Mouse (Mus musculus): ENCODE measurements around the gene Zbtb2.
"Not testable (repeated sequence)": the region's sequence is repeated elsewhere in the genome, so short reads cannot be mapped to it uniquely, and the experiment has no call there.

Gene Zbtb2

DNA sequence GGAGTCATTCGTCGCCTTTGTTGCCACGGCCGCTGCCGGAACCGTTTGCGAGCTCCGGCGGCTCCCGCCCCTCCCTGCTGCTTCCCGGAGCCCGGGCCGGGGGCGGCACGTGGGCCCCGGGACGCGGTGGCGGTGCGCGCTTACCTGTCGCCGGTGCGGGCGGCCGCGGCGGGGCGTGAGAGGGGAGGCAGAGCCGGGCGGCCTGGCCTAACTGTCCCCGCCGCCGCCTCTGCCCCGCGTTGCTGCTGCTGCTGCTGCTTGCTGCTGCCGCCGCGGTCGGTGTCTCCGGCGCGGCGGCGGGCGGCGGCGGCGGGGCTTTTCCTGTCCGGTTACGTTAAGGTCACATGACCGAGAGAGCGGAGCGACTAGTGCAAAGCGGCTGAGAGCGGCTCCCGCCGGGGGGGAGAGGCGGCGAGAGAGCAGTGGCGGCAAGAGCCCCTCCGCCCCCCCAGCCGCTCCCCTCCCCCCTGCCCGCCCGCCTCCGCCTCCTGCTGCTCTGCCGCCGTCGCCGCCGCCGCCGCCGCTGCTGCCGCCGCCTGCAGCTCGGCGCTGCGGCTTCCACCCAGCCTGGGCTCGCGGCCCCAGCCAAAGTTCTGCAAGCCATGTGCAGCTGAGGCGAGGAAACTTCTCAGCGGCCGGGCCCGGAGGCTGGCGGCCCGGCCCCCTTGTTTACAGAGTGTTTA lies at the start of gene Zbtb2:
Gene Zbtb2 (minus strand): TSS at position 408 of the 683 bp plus-strand sequence.
- DNase-seq (ENCODE audit: low read depth, low spot score): no peak

DNA sequence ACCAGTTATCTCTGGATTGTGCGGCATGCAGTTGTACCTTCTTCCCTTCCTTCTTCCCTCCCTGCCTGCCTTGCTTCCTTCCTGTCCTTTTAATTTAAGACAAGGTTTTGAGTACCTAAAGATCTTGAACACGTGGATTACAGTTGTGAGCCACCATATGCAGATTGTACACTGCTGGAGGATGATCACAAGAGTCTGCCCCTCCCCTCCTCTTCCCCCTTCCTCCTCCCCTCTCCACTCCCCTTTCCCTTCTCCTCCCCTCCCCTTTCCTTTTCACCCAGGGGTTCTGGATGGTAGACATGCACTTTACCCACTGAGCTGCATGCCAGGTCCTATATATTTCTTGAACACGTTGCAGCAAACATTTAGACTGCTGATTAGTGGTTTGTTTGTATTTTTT lies 47.5 kb upstream of the Zbtb2 start:
- no peak for DNase-seq (ENCODE audit: low read depth, low spot score)

DNA sequence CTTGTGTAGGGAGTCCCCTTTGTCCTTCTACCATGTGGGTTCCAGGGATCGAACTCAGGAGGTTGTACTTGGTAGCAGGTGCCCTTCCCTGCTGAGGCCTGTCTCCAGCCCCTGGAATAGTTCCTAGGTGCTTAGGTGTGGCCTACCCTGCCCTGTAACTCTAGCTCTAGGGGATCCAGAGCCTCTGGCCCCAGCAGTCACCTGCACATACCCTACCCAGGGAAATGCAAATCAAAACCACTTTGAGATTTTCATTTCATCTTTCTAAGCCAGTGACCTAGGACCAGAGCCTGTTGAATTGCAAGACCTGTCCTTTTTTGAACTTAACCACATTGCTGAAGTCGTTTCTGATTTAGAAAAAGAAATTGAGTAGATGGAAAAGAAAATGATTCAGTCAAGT lies 46.0 kb upstream of the Zbtb2 start:
- DNase-seq (ENCODE audit: low read depth, low spot score): not testable (repeated sequence)

DNA sequence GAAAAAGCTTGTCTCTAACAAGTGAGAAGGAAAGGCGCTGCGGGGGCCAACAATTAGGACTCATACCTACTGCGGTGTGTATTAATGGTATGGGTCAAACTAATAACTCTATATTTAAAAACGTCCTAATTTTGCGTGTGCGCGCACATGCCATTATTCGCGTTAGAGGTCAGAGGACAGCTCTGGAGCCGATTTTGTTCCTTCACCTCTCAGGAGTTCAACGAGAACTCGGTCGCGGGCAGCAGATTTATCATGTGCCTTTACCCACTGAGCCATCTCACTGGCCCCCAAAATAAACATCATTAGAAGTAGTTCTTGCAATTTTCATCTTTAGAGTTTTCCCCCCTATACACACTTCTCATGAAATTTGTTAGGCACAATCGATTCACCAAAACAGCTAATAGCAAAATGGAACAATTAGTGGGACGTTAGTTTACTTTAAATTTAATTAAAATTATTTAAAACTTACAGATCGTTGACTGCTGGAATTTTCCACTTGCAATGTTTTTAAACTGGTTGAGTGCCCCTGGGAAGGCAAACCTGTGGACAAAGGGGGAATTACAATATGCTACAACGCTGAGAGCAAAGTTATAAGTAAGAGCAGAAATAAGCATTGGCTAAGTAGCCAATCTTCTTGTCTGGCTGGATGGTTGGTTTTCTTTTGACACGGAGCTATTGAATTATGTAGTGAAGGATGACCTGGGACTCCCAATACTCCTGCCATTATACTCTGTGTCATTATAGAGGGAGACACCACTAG lies 45.3 kb upstream of the Zbtb2 start:
- no peak for DNase-seq (ENCODE audit: low read depth, low spot score)

DNA sequence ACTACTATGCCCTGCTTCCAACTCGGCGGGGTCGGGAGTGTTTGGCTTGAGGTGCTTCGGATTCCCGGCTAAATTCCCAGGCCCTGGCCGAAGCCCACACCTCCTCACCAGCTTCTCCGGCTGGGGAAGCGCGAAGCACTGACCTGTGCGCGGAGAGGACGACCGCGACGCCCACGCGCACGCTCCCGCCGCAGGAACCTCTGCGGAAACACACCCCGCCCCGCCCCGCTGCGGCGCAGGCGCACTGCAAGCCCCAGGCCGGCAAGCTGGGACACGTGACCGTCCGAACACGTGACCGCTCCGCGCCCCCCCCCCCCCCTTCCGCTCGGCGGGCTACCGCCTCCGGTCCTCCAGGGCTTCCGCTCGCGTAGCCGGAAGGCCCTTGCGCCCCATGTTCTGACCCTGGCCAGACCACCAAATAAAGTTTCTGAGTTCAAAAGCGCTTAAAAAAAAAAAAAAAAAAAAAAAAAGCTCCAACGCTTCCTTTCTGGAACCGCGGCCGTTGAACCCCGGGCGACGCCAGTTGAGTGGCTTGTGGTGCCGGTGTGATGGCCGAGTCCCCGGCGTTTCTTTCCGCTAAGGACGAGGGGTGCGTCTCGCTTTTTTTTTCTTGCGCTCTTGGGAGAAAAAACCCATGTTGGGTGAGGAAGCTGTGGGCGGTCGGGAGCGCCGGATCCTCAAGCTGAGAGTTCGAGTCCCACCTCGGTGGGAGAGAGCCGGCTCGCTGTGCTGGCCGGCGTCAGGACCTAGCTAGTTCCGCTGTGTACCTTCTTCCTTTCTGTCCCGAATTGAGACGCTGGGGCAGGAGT lies 44.4 kb upstream of the Zbtb2 start, which contains the start of the genes Rmnd1 and Armt1:
Gene Rmnd1 (minus strand): TSS at position 266 of the 809 bp plus-strand sequence.
Gene Armt1 (plus strand): TSS at position 345 of the 809 bp plus-strand sequence.
- DNase-seq (ENCODE audit: low read depth, low spot score): peak; percentile 80

DNA sequence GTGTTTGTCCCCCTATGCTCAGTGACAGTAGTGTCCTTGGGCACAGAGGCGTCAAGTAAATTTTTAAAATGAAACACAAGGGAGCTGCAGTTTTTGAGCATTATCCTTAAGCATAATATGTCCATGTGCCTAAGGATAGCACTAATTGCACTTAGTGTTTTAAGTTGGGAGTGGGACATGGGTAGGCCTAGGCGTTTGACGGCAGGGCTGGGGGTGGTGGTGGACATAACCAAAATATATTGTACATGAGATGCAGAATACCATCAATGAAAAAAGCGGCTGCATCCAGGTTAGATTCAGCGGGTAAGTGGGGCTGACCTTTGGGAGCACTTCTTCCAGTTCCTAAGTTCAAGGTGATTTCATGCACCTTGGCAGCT lies 43.8 kb upstream of the Zbtb2 start:
- DNase-seq (ENCODE audit: low read depth, low spot score): no peak

DNA sequence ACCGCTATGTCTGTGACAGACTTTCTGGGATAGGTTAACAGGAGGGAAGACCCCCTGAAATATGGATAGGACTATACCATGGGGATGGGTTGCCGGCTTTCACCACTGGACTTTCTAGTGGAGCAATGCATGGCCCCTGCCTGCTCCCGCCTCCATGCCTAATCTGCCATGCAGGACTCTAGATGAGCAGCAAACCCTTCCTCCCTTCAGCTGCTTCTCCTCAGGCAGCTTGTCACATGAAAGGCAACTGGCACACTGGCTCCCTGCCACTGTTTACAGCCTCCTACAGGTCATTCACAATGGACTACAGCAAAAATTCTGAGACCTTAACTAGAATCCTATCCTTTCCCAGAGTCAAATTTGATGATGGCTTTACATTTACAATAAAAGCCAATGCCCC lies 42.9 kb upstream of the Zbtb2 start:
- no peak for DNase-seq (ENCODE audit: low read depth, low spot score)

DNA sequence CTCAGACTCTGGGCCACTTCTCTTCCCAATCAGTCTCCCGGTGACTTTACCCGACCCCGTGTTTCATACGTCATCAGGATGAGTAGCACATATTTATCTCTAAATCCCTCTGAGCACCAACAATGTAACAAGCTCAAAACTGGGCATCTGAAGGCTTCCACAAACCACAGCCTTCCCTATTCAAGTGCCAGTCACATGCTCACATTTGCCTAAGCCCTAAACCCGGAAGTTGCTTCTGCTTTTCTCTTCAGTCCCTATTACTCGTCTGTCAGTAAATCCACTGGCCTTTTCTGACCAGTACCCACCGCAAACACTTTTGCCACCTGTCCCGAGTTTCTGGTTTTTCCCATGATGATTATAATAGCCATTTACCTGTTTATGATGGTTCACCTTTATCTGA lies 42.5 kb upstream of the Zbtb2 start:
- DNase-seq (ENCODE audit: low read depth, low spot score): no peak

DNA sequence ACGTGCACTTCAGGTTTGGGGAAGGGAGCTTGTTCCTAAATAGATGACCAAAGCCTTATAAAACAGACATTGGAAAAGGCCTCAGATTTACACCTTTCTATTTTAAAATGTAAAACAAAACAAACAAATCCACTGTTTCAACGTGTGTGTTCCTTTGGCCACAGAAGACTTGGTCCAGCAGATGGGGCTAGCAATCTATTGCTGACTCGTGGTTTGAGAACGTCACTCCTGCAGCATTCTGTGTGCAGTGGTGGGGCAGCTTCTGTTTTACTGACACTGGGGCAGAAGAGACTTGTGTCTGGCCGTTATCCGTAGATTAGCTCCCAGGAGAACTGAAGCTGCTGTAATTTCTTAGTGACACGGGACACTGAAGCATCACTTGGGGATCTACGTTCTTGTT lies 37.3 kb upstream of the Zbtb2 start:
- DNase-seq (ENCODE audit: low read depth, low spot score): no peak

DNA sequence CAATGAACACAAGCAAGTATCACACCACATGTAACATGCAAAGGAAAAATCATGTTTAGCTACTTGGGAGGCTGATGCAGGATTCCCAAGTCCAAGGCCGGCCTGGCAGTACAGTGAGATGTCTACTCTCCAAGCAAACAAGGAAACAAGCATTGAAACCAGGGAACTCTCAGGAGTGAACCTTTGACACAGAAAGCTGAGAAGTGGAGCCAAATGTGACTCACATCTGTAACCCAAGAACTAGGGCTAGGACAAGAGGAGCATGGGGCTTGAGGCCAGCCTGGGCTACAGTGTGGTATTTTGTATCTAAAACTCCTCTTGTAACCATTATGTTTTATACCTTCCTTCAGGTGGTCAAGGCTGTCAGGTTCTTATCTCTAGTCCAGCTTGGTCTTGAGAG lies 19.3 kb upstream of the Zbtb2 start:
- no peak for DNase-seq (ENCODE audit: low read depth, low spot score)

DNA sequence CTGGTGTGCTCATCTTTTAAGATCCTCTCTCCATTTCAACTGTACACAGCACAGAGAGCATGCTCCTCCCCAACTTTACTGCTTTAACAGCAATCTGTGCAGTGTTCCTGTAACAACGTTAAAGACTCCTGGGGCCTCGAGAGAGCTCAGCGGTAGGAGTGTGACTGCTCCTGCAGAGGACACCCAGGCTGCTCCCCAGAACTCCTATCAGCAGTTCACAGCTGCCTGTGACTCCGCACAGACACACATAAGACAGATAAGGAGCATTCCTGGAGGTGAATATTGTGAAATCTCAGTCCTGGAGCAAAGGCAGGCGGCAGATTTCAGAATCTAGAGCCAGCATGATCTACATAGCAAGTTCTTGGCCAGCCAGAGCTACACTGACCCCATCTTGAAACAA lies 17.6 kb upstream of the Zbtb2 start:
- no peak for DNase-seq (ENCODE audit: low read depth, low spot score)

DNA sequence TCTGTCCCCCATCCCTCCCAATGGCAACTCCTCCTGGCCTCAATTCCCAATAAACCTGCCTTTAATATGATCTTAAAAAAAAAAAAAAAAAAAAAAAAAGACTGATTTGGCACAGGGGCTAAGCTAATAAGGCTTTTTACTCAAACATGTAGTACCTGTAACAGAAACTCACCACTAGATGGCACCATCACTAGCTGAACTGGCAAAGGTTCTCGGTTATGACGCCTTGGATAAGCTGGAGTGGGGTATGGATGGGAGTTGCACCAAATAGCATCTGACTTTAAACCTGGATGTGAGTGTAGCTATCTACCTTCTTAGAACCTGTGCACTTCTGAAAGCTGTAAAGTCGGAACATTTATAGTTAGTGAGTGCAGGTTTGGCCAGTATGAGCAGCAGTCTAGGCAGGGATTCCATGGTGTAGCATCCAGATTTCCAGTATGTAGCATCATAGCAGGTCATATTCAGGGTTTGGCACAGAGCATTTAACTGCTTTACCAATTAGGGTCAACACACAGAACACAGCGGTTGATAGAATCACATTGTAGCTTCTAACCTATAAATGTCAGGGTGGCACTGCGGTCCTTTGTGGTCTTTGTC lies 17.1 kb upstream of the Zbtb2 start:
- DNase-seq (ENCODE audit: low read depth, low spot score): no peak

DNA sequence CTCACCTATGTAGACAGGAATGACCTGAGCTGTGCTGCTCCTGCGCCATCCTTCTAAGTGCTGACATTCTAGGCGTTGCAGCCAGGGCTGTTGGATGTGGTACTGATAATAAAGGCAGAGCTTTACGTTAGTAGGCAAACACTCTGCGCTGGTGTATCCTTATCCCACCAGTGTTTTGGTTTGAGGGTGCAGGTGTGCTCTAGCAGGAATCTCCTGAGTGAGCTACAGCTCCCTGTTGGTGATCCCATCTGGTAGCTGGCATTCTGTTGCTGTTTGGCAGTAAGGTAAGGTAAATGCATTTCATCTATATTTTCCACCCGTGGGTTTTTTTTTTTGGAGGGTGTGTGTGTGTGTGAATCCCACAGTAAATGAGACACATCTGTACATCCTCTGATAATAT lies 10.2 kb upstream of the Zbtb2 start:
- DNase-seq (ENCODE audit: low read depth, low spot score): no peak

DNA sequence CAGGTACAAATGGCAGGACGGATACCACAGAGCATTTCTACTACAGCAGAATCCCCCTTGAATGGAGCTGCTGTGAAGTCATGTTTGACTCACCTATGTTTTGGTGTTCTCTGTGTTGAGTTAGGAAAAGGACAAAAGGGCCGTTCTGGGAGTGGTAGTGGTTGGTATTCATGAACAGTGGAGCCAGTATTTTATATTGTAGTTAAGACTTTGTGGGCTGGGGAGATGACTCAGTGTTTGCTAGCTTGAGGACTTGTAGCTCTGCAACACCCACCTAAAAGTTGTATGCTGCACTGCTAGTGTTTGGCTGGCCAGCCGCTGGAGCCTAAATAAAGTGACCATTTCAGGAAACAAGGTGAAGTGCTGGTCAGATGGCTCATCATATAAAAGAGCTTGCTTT lies 7.4 kb upstream of the Zbtb2 start:
- DNase-seq (ENCODE audit: low read depth, low spot score): no peak

DNA sequence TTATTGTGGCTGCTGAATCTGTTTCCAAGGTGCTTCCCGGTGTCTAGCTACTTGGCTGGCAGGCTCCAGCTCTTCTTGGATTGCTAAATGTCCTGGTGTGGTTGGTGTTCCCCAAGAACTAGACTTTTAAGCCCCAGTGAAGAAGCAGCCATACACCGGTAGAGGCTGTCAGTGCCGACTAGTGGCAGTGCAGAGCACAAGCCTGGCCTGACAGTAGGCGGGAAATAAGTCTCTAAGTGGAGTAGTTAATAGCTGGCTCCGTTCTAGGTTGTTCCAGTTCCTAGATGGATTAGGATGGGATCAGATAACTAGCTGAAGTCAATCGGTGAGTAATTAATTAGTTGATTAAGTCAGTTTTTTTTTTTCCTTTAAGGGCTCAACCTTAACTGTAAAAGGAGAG lies 3.9 kb upstream of the Zbtb2 start:
- no peak for DNase-seq (ENCODE audit: low read depth, low spot score)

DNA sequence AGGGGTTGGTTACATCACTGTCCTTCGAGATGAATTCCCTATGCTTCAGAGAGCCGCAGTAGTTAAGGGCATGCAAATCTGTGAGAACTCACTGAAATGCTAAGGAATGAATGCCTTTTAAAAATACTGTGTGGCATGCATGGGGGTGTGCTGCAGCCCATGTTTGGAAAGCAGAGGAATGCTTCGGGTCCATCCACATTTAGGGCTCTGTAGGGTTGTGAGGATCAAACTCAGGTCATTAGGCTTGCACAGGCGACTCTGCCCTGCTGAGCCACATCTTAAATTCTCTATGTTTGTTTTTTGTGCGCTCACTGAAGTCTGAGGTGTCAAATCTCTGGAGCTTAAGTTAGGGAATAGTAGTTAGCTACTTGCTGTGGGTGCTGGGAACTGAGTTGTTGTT lies 3.2 kb upstream of the Zbtb2 start:
- DNase-seq (ENCODE audit: low read depth, low spot score): no peak

DNA sequence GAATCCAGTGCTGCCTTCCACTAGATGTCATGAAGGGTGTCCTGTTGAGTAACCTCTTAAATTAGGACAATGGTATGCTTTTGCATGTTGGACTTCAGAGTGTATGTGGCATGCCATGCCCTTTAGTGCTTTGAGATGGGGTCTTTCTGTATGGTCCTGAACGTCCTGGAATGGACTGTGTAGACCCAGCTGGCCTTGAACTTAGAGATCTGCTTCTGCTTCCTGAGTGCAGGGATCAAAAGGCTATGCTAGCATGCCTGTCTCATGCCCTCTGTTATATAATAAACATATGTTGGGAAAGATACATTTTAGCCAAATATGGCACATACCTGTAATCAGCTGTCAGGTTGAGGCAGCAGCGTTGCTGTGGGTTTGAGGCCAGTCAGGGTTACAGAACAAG lies 2.6 kb upstream of the Zbtb2 start:
- DNase-seq (ENCODE audit: low read depth, low spot score): no peak

DNA sequence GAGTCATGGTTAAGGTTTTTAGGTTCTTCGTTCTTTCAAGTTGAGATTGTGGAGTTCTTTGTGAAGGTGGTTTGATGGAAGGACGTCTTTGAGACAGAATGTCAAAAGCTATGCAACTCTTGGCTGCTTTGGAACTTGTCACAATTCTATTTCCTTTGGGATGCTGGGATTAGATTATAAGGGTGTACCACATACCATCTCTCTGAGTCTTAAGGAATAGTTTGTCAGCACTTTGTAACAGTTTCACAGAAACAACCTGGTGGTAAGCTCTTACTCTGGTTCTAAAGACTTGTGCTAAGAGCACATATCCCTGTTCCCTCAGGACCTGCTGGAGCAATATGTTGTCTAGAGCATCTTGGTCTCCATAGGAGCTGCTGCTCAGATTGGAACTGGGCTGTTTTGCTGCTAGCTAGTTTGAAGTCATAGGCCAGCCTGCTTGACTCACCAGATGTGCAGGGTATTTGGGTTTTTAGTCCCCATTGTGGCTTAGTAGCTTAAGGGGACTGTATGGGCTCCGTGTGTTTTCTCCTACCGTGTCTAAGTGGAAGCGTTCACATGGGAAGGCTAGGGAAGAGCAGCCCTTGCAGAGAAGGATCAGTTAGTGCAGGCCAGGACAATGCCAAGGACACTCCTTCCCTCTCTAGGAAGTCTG lies 1.7 kb upstream of the Zbtb2 start:
- no peak for DNase-seq (ENCODE audit: low read depth, low spot score)

DNA sequence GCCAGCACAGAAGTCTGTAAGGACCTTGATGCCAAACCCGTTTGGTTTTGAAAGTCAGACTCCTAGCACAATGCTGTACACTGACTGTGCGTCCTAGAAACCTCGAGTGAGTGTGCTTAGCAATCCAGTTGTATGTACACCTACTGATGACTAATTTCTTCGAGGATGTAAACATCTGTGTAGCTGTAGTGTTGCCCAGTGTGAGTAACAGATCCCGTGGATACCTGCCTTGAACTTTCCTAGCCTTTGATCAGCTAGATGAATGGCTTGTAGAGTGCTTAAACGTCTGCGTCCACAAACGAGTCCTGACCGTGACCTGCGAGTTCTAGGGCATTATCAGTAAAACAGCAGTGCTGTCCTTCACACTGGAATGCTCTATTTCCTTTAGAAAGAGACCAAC lies 1.1 kb upstream of the Zbtb2 start:
- no peak for DNase-seq (ENCODE audit: low read depth, low spot score)

DNA sequence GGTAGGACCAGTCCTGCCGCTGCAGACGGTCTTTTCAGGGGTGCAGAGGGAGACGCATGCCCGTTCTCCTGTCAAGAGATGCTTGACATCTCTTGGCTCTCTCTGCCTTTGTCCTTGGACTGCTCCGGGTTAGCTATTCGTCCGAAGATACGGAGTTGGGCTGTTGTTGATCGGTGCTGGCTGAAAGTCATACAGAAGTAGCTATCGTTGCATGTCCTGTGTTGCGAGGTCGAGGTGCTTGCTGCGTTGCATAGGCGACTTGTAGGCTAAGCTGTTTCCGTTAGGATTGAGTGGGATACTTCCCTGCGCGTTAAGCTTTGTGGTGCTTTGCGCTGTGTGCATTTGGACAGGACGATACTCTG lies 457 bp upstream of the Zbtb2 start:
- no peak for DNase-seq (ENCODE audit: low read depth, low spot score)
